Mouse (Mus musculus): ENCODE measurements around the gene Fstl3. TPM values are rescaled to one million over a fixed set of nuclear protein-coding genes. Genes with fewer than 3 reads are reported as not detected.

The Fstl3 gene
- total and polyA plus RNA-seq, 3 experiments, result 10.0 to 47.0 (median 37.2) TPM

- DNase-seq, result peak; percentile 88
Measured at GRCm38 (mm10) chr10:79811736-79812637, 34.9 kb downstream of the Fstl3 start.

- DNase-seq, result no peak
Measured at GRCm38 (mm10) chr10:79814271-79814842, 37.3 kb downstream of the Fstl3 start.

- no peak for DNase-seq
Measured at GRCm38 (mm10) chr10:79815671-79816494, 38.8 kb downstream of the Fstl3 start.

GRCm38 (mm10) chr10:79817111-79817510 is 40.0 kb downstream of the Fstl3 start:
- no peak for DNase-seq

GRCm38 (mm10) chr10:79818225-79818624 is 41.2 kb downstream of the Fstl3 start:
- no peak for DNase-seq

GRCm38 (mm10) chr10:79819606-79820005 is 42.5 kb downstream of the Fstl3 start:
- DNase-seq, result no peak

GRCm38 (mm10) chr10:79820277-79820676 is 43.2 kb downstream of the Fstl3 start:
- DNase-seq, result no peak

- no peak for DNase-seq
Measured at GRCm38 (mm10) chr10:79820782-79821181, 43.7 kb downstream of the Fstl3 start, which contains the start of gene Misp. Gene Misp (plus strand): TSS chr10:79820989.

GRCm38 (mm10) chr10:79821731-79822130 is 44.7 kb downstream of the Fstl3 start:
- no peak for DNase-seq

GRCm38 (mm10) chr10:79822372-79822771 is 45.3 kb downstream of the Fstl3 start:
- DNase-seq, result no peak

- no peak for DNase-seq
Measured at GRCm38 (mm10) chr10:79823011-79823410, 45.9 kb downstream of the Fstl3 start.

- DNase-seq, result no peak
Measured at GRCm38 (mm10) chr10:79824413-79824812, 47.3 kb downstream of the Fstl3 start.

- DNase-seq, result no peak
Measured at GRCm38 (mm10) chr10:79831583-79831982, 54.5 kb downstream of the Fstl3 start.

Other genes starting within 250 kb of the Fstl3 start
Only the 30 nearest of the 34 such genes appear.
- not detected for gene Theg, start 189.9 kb upstream of the Fstl3 start, total RNA-seq (2021)
- gene Theg, start 189.9 kb upstream of the Fstl3 start, polyA plus RNA-seq (2012; rRNA removed), result not detected in 2 replicates
- gene C2cd4c, start 163.2 kb upstream of the Fstl3 start, total RNA-seq (2021), result under 1 TPM; 0.10 to 0.14 TPM
- gene C2cd4c, start 163.2 kb upstream of the Fstl3 start, polyA plus RNA-seq (2012; rRNA removed), result 0.12 and 0.25 TPM in 2 replicates
- gene Shc2, start 139.4 kb upstream of the Fstl3 start, total RNA-seq (2021), result 1 to 10 TPM; 2.0 to 6.7 TPM
- 4.8 and 9.1 TPM in 2 replicates for gene Shc2, start 139.4 kb upstream of the Fstl3 start, polyA plus RNA-seq (2012; rRNA removed)
- gene Odf3l2, start 131.5 kb upstream of the Fstl3 start, total RNA-seq (2021), result not detected
- not detected in 2 replicates for gene Odf3l2, start 131.5 kb upstream of the Fstl3 start, polyA plus RNA-seq (2012; rRNA removed)
- gene Madcam1, start 112.7 kb upstream of the Fstl3 start, total RNA-seq (2021), result not detected
- gene Madcam1, start 112.7 kb upstream of the Fstl3 start, polyA plus RNA-seq (2012; rRNA removed), result 0.46 TPM in 1 of 2 replicates, not detected in the other
- 10 to 100 TPM; 29.5 to 40.7 TPM for gene Tpgs1, start 107.9 kb upstream of the Fstl3 start, total RNA-seq (2021)
- gene Tpgs1, start 107.9 kb upstream of the Fstl3 start, polyA plus RNA-seq (2012; rRNA removed), result 147 and 149 TPM in 2 replicates
- gene Cdc34, start 95.1 kb upstream of the Fstl3 start, total RNA-seq (2021), result 100 to 1,000 TPM in 1 of 2 experiments, 10 to 100 TPM in 1; 87.7 to 122 TPM
- 174 and 205 TPM in 2 replicates for gene Cdc34, start 95.1 kb upstream of the Fstl3 start, polyA plus RNA-seq (2012; rRNA removed)
- gene Gzmm, start 88.3 kb upstream of the Fstl3 start, total RNA-seq (2021), result 1 to 10 TPM; 1.0 to 2.2 TPM
- 0.52 and 0.55 TPM in 2 replicates for gene Gzmm, start 88.3 kb upstream of the Fstl3 start, polyA plus RNA-seq (2012; rRNA removed)
- 100 to 1,000 TPM; 588 to 674 TPM for gene Bsg, start 72.8 kb upstream of the Fstl3 start, total RNA-seq (2021)
- gene Bsg, start 72.8 kb upstream of the Fstl3 start, polyA plus RNA-seq (2012; rRNA removed), result 314 and 321 TPM in 2 replicates
- gene Hcn2, start 60.6 kb upstream of the Fstl3 start, total RNA-seq (2021), result 1 to 10 TPM; 5.9 to 6.0 TPM
- 20.2 and 27.8 TPM in 2 replicates for gene Hcn2, start 60.6 kb upstream of the Fstl3 start, polyA plus RNA-seq (2012; rRNA removed)
- gene Polrmt, start 30.7 kb upstream of the Fstl3 start, total RNA-seq (2021), result 10 to 100 TPM; 55.4 to 62.8 TPM
- gene Polrmt, start 30.7 kb upstream of the Fstl3 start, polyA plus RNA-seq (2012; rRNA removed), result 87.6 and 89.0 TPM in 2 replicates
- gene Fgf22, start 22.2 kb upstream of the Fstl3 start, total RNA-seq (2021), result not detected
- 0.18 and 0.68 TPM in 2 replicates for gene Fgf22, start 22.2 kb upstream of the Fstl3 start, polyA plus RNA-seq (2012; rRNA removed)
- gene Rnf126, start 10.3 kb upstream of the Fstl3 start, total RNA-seq (2021), result 10 to 100 TPM; 51.6 to 51.8 TPM
- gene Rnf126, start 10.3 kb upstream of the Fstl3 start, polyA plus RNA-seq (2012; rRNA removed), result 222 and 226 TPM in 2 replicates
- under 1 TPM in 1 of 2 experiments, not detected in 1; 0.21 TPM for gene Prss57, start 13.7 kb downstream of the Fstl3 start, total RNA-seq (2021)
- gene Prss57, start 13.7 kb downstream of the Fstl3 start, polyA plus RNA-seq (2012; rRNA removed), result 0.28 TPM in 1 of 2 replicates, not detected in the other
- gene Palm, start 16.3 kb downstream of the Fstl3 start, total RNA-seq (2021), result 100 to 1,000 TPM in 1 of 2 experiments, 10 to 100 TPM in 1; 68.1 to 105 TPM
- gene Palm, start 16.3 kb downstream of the Fstl3 start, polyA plus RNA-seq (2012; rRNA removed), result 138 and 146 TPM in 2 replicates
- gene Misp, start 43.7 kb downstream of the Fstl3 start, total RNA-seq (2021), result under 1 TPM; 0.31 to 0.32 TPM
- gene Misp, start 43.7 kb downstream of the Fstl3 start, polyA plus RNA-seq (2012; rRNA removed), result 0.03 and 0.10 TPM in 2 replicates
- 100 to 1,000 TPM; 217 to 332 TPM for gene Ptbp1, start 77.2 kb downstream of the Fstl3 start, total RNA-seq (2021)
- 175 and 259 TPM in 2 replicates for gene Ptbp1, start 77.2 kb downstream of the Fstl3 start, polyA plus RNA-seq (2012; rRNA removed)
- gene Prtn3, start 97.2 kb downstream of the Fstl3 start, total RNA-seq (2021), result under 1 TPM; 0.62 to 0.63 TPM
- 3.4 and 4.1 TPM in 2 replicates for gene Prtn3, start 97.2 kb downstream of the Fstl3 start, polyA plus RNA-seq (2012; rRNA removed)
- gene Plppr3, start 97.4 kb downstream of the Fstl3 start, total RNA-seq (2021), result 1 to 10 TPM; 1.2 to 2.2 TPM
- gene Plppr3, start 97.4 kb downstream of the Fstl3 start, polyA plus RNA-seq (2012; rRNA removed), result 4.2 and 4.6 TPM in 2 replicates
- gene Elane, start 109.0 kb downstream of the Fstl3 start, total RNA-seq (2021), result under 1 TPM; 0.49 to 0.79 TPM
- 0.34 and 1.1 TPM in 2 replicates for gene Elane, start 109.0 kb downstream of the Fstl3 start, polyA plus RNA-seq (2012; rRNA removed)
- 1,000 to 10,000 TPM; 2,358 to 4,405 TPM for gene Cfd, start 113.6 kb downstream of the Fstl3 start, total RNA-seq (2021)
- gene Cfd, start 113.6 kb downstream of the Fstl3 start, polyA plus RNA-seq (2012; rRNA removed), result 4,988 and 13,425 TPM in 2 replicates
- 10 to 100 TPM; 38.4 to 43.0 TPM for gene Med16, start 131.7 kb downstream of the Fstl3 start, total RNA-seq (2021)
- 126 and 132 TPM in 2 replicates for gene Med16, start 131.7 kb downstream of the Fstl3 start, polyA plus RNA-seq (2012; rRNA removed)
- gene Gm26602, start 133.6 kb downstream of the Fstl3 start, total RNA-seq (2021), result not detected
- not detected in 2 replicates for gene Gm26602, start 133.6 kb downstream of the Fstl3 start, polyA plus RNA-seq (2012; rRNA removed)
- 1 to 10 TPM; 1.4 TPM for gene Kiss1r, start 139.7 kb downstream of the Fstl3 start, total RNA-seq (2021)
- gene Kiss1r, start 139.7 kb downstream of the Fstl3 start, polyA plus RNA-seq (2012; rRNA removed), result 11.8 and 15.1 TPM in 2 replicates
- gene R3hdm4, start 143.9 kb downstream of the Fstl3 start, total RNA-seq (2021), result 10 to 100 TPM; 87.8 to 93.5 TPM
- 197 and 231 TPM in 2 replicates for gene R3hdm4, start 143.9 kb downstream of the Fstl3 start, polyA plus RNA-seq (2012; rRNA removed)
- 1 to 10 TPM; 4.6 to 6.5 TPM for gene Arid3a, start 149.8 kb downstream of the Fstl3 start, total RNA-seq (2021)
- gene Arid3a, start 149.8 kb downstream of the Fstl3 start, polyA plus RNA-seq (2012; rRNA removed), result 5.9 and 9.1 TPM in 2 replicates
- gene Wdr18, start 182.9 kb downstream of the Fstl3 start, total RNA-seq (2021), result 10 to 100 TPM; 29.4 to 31.5 TPM
- 66.1 and 66.8 TPM in 2 replicates for gene Wdr18, start 182.9 kb downstream of the Fstl3 start, polyA plus RNA-seq (2012; rRNA removed)
- gene Grin3b, start 193.4 kb downstream of the Fstl3 start, total RNA-seq (2021), result under 1 TPM in 1 of 2 experiments, not detected in 1; 0.31 TPM
- 0.09 and 0.17 TPM in 2 replicates for gene Grin3b, start 193.4 kb downstream of the Fstl3 start, polyA plus RNA-seq (2012; rRNA removed)
- 100 to 1,000 TPM; 142 to 143 TPM for gene Tmem259, start 207.1 kb downstream of the Fstl3 start, total RNA-seq (2021)
- 619 and 624 TPM in 2 replicates for gene Tmem259, start 207.1 kb downstream of the Fstl3 start, polyA plus RNA-seq (2012; rRNA removed)
- gene Cnn2, start 211.3 kb downstream of the Fstl3 start, total RNA-seq (2021), result 10 to 100 TPM; 29.5 to 50.1 TPM
- gene Cnn2, start 211.3 kb downstream of the Fstl3 start, polyA plus RNA-seq (2012; rRNA removed), result 53.0 and 58.8 TPM in 2 replicates

Data from adrenal gland, adult 2 months (tissue).